In genomic region chr7:43667221-43667620, GRCm38 (mm10) we compare ENCODE assay signal across 31 mouse cellular contexts. TPM values are rescaled to one million over a fixed set of nuclear protein-coding genes. Genes with fewer than 3 reads are reported as not detected.
"Had no signal": no experiment of that assay in that cellular context is flagged by ENCODE, and none has a peak within 500 bp of the region (broad histone marks: within the 10 kb centered on the region; RNA-seq: fewer than 3 reads in every experiment).

No protein-coding gene starts in this region.

RNA-seq across cellular contexts. Expression of gene Siglece, which starts 7.3 kb away (rescaled TPM):
- polyA plus RNA-seq: embryonic facial prominence, embryonic 11.5 days; erythroblast, embryonic 14.5 days had no signal

RNA-seq across cellular contexts. Expression of gene Klk14, which starts 23.0 kb away (rescaled TPM):
- total RNA-seq: common myeloid progenitor, adult 5-6 weeks; forebrain, postnatal 0 days; gastrocnemius, adult 18-20 months; gastrocnemius, adult 2 months; gastrocnemius, postnatal 10 days; gastrocnemius, postnatal 14 days; gastrocnemius, postnatal 25 days; gastrocnemius, postnatal 36 days; gastrocnemius, postnatal 4 days; granulocyte monocyte progenitor cell, adult 5-6 weeks had no signal
- polyA plus RNA-seq: cortical plate, adult 2 months; embryonic facial prominence, embryonic 10.5 days; embryonic facial prominence, embryonic 11.5 days; embryonic facial prominence, embryonic 12.5 days; embryonic facial prominence, embryonic 13.5 days; forebrain, embryonic 10.5 days; forebrain, embryonic 11.5 days; forebrain, embryonic 12.5 days; forebrain, embryonic 13.5 days; forebrain, embryonic 14.5 days; forebrain, embryonic 15.5 days; forebrain, embryonic 16.5 days; forebrain, postnatal 0 days; gonadal fat pad, adult 2 months had no signal

RNA-seq across cellular contexts. Expression of gene Ceacam18, which starts 32.7 kb away (rescaled TPM):
- total RNA-seq: common myeloid progenitor, adult 5-6 weeks; forebrain, postnatal 0 days; gastrocnemius, adult 18-20 months; gastrocnemius, adult 2 months; gastrocnemius, adult 8-10 months; gastrocnemius, postnatal 10 days; gastrocnemius, postnatal 14 days; gastrocnemius, postnatal 25 days; gastrocnemius, postnatal 36 days; gastrocnemius, postnatal 4 days; heart, adult 18-20 months; heart, adult 2 months; heart, adult 8-10 months had no signal
- polyA plus RNA-seq: embryonic facial prominence, embryonic 10.5 days; embryonic facial prominence, embryonic 11.5 days; embryonic facial prominence, embryonic 12.5 days; embryonic facial prominence, embryonic 13.5 days; embryonic facial prominence, embryonic 14.5 days; embryonic facial prominence, embryonic 15.5 days; erythroblast, embryonic 14.5 days; forebrain, embryonic 10.5 days; forebrain, embryonic 11.5 days; forebrain, embryonic 12.5 days; forebrain, embryonic 13.5 days; forebrain, embryonic 14.5 days; forebrain, embryonic 15.5 days; forebrain, embryonic 16.5 days; forebrain, postnatal 0 days; frontal cortex, adult 2 months; gonadal fat pad, adult 2 months; heart, adult 2 months had no signal

RNA-seq across cellular contexts. Expression of gene Klk13, which starts 45.1 kb away (rescaled TPM):
- total RNA-seq: common myeloid progenitor, adult 5-6 weeks; forebrain, postnatal 0 days; gastrocnemius, adult 8-10 months; gastrocnemius, postnatal 10 days; gastrocnemius, postnatal 14 days; gastrocnemius, postnatal 25 days; gastrocnemius, postnatal 36 days; gastrocnemius, postnatal 4 days; granulocyte monocyte progenitor cell, adult 5-6 weeks; heart, adult 18-20 months; heart, adult 2 months; heart, adult 8-10 months had no signal
- polyA plus RNA-seq: erythroblast, embryonic 14.5 days; forebrain, embryonic 12.5 days; forebrain, embryonic 13.5 days; forebrain, embryonic 14.5 days; forebrain, embryonic 15.5 days; forebrain, embryonic 16.5 days had no signal
